Mouse (Mus musculus): ENCODE data around the gene Hoxb4. TPM values are rescaled to one million over a fixed set of nuclear protein-coding genes. Genes with fewer than 3 reads are reported as not detected.

Gene Hoxb4
- polyA plus RNA-seq, 1 experiment from 2014 or later: 0.70 TPM

DNA sequence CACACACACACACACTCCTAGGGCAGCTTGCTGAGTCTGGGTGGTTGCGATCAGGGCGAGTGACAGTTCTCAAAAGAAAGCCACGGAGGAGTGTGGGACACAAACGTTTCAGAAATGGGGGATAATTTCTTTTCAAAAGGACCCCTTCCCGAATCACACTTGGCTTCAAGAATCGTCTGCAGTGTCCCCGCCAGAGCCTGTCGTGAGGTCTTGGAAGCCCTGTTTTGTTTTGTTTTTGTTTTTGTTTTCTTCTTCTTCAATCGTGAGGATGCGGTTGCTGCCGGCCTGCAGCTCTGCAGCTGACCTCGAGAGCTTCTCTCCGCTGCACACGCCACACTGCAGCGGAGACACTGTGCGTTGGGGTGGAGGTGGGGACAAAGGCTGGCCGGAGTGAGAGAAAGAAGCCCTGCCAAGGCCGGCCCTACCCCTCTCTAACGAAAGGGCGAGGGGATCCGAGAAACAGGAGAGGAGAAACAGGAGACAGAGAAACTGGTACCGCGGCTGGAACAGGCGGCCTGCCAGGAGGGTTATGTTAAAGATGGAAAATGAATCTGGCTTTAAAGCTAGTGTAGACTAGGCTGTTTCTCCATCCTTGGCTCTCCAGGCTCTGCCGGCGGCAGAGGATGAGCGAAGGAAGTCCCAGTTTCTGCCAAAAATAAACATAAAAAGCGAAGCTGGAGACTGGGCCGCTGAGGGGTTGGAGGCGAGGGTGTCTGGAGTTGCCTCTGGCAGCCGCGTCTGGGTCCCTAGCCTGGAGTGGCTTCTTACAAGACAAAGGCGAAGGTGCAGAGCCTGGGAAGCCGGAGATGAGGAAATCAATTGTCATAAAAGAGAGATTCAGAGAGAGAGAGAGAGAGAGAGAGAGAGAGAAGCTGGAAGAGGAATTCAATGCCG is 40.7 kb upstream of the Hoxb4 start:
- no peak for ATAC-seq (ENCODE audit: low read depth)
- no peaks in the 10 kb centered on the region for H3K36me3 ChIP-seq (ENCODE audit: control insufficient read depth, insufficient read depth, low read length)
- H3K27ac ChIP-seq (replicated peaks; ENCODE audit: low read depth, low read length): no peak overlapping the region
- no peaks in the 10 kb centered on the region for H3K4me1 ChIP-seq (ENCODE audit: control insufficient read depth, insufficient read depth, low read length)
- no peak overlapping the region for H3K4me2 ChIP-seq (ENCODE audit: low read depth, low read length)
- WGBS: 1% methylated on average over 35 of the region's 35 CpGs
- peaks cover 99% of the 10 kb centered on the region for H3K27me3 ChIP-seq (replicated peaks; ENCODE audit: control insufficient read depth, insufficient read depth, low read length)
- H3K9me3 ChIP-seq (ENCODE audit: control insufficient read depth, low read length): no peaks in the 10 kb centered on the region
- H3K9ac ChIP-seq (ENCODE audit: low read depth, low read length): no peak overlapping the region
- no peak overlapping the region for H3K4me3 ChIP-seq (ENCODE audit: low read depth, low read length)
- DNase-seq (ENCODE audit: low spot score): no peak

DNA sequence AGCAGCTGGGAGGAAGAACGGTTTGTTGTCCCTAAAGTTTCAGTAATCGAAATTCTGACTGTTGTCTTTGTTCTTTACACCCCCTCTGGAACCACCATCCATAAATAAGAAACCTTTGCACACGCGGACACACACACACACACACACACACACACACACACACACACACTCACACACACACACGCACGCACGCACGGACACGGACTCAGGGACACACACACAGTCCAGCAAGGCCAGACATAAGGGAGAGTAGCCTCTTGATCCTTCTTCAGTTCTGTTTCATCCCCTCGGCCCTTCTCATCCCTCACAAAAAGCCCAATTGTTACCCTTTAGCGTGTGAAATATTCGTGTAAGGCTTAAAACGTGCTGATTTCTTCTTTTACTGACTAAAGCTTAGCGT is 39.7 kb upstream of the Hoxb4 start:
- Histone ChIP-seq H3K4me3 (ENCODE audit: low read depth, low read length) (no peak overlapping the region), H3K9ac (ENCODE audit: low read depth, low read length) (no peak overlapping the region), H3K36me3 (ENCODE audit: control insufficient read depth, insufficient read depth, low read length) (no peaks in the 10 kb centered on the region), H3K4me2 (ENCODE audit: low read depth, low read length) (no peak overlapping the region), H3K27me3 (replicated peaks; ENCODE audit: control insufficient read depth, insufficient read depth, low read length) (peaks cover 99% of the 10 kb centered on the region), H3K27ac (replicated peaks; ENCODE audit: low read depth, low read length) (no peak overlapping the region), H3K9me3 (ENCODE audit: control insufficient read depth, low read length) (no peaks in the 10 kb centered on the region), H3K4me1 (ENCODE audit: control insufficient read depth, insufficient read depth, low read length) (no peaks in the 10 kb centered on the region)
- no peak for DNase-seq (ENCODE audit: low spot score)
- WGBS: 17% methylated on average over 14 of the region's 14 CpGs
- ATAC-seq (ENCODE audit: low read depth): no peak

- ATAC-seq (ENCODE audit: low read depth): no peak; the same call in 1 of the 2 replicates
- peaks cover 99% of the 10 kb centered on the region for H3K27me3 ChIP-seq (replicated peaks; ENCODE audit: control insufficient read depth, insufficient read depth, low read length)
- under 1% methylated on average over 9 of the region's 9 CpGs for WGBS
These were observed 39.3 kb upstream of the Hoxb4 start for GRCm38 (mm10) chr11:96278773-96279172.

DNA sequence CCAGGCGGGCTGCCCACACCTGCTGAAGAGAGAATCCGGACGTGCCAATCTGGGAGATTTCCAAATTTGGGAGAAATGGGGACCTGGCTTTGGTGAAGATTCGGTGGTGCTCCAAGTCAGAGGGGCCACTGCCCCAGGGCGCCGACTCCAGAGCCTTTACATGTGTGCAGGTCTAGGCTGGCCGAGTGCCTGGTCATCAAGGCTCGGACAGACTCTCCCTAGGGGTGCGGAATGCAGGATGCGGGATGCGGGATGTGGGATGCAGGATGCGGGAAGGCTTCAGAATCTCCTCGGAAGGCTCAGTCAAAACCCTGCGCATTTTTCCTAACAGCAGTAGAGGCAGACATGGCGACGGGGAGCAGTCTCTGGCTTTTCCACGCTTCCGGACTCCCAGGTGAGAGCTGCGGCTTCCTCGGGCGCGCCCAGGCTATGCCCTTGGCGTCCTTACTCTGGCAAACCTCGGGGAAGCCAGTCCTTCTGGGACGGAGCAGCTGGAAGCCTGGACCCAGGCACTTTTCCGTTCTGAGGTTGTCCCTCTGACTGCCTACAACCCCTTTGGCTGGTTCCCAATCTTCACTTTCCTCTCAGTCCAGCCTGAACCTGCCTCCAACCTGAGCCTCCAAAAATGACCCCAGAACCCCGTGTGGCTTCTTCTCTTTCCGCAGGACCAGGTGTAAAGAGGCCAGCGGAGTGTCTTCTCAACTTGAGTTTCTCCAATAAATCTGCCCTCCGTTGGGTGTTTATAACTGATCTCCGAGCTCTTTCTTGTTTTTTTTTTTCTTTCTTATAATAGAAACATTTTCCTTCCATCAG is 38.4 kb upstream of the Hoxb4 start:
- Histone ChIP-seq H3K27me3 (replicated peaks; ENCODE audit: control insufficient read depth, insufficient read depth, low read length) (peaks cover 99% of the 10 kb centered on the region), H3K4me3 (ENCODE audit: low read depth, low read length) (no peak overlapping the region), H3K9me3 (ENCODE audit: control insufficient read depth, low read length) (no peaks in the 10 kb centered on the region), H3K9ac (ENCODE audit: low read depth, low read length) (no peak overlapping the region), H3K36me3 (ENCODE audit: control insufficient read depth, insufficient read depth, low read length) (no peaks in the 10 kb centered on the region), H3K4me2 (ENCODE audit: low read depth, low read length) (no peak overlapping the region), H3K27ac (replicated peaks; ENCODE audit: low read depth, low read length) (no peak overlapping the region), H3K4me1 (ENCODE audit: control insufficient read depth, insufficient read depth, low read length) (peaks cover 3% of the 10 kb centered on the region; the same call in 1 of the 2 replicates)
- no peak for ATAC-seq (ENCODE audit: low read depth)
- DNase-seq (ENCODE audit: low spot score): no peak
- WGBS: 3% methylated on average over 31 of the region's 31 CpGs

More at GRCm38 (mm10) chr11:96278773-96279172, 39.3 kb upstream of the Hoxb4 start:
- no peaks in the 10 kb centered on the region for H3K9me3 ChIP-seq (ENCODE audit: control insufficient read depth, low read length)
- no peaks in the 10 kb centered on the region for H3K4me1 ChIP-seq (ENCODE audit: control insufficient read depth, insufficient read depth, low read length)
- no peak overlapping the region for H3K9ac ChIP-seq (ENCODE audit: low read depth, low read length)
- peak; percentile 87 for DNase-seq (ENCODE audit: low spot score)
- H3K4me2 ChIP-seq (ENCODE audit: low read depth, low read length): no peak overlapping the region
- H3K36me3 ChIP-seq (ENCODE audit: control insufficient read depth, insufficient read depth, low read length): no peaks in the 10 kb centered on the region
- H3K27ac ChIP-seq (replicated peaks; ENCODE audit: low read depth, low read length): no peak overlapping the region
- no peak overlapping the region for H3K4me3 ChIP-seq (ENCODE audit: low read depth, low read length)

DNA sequence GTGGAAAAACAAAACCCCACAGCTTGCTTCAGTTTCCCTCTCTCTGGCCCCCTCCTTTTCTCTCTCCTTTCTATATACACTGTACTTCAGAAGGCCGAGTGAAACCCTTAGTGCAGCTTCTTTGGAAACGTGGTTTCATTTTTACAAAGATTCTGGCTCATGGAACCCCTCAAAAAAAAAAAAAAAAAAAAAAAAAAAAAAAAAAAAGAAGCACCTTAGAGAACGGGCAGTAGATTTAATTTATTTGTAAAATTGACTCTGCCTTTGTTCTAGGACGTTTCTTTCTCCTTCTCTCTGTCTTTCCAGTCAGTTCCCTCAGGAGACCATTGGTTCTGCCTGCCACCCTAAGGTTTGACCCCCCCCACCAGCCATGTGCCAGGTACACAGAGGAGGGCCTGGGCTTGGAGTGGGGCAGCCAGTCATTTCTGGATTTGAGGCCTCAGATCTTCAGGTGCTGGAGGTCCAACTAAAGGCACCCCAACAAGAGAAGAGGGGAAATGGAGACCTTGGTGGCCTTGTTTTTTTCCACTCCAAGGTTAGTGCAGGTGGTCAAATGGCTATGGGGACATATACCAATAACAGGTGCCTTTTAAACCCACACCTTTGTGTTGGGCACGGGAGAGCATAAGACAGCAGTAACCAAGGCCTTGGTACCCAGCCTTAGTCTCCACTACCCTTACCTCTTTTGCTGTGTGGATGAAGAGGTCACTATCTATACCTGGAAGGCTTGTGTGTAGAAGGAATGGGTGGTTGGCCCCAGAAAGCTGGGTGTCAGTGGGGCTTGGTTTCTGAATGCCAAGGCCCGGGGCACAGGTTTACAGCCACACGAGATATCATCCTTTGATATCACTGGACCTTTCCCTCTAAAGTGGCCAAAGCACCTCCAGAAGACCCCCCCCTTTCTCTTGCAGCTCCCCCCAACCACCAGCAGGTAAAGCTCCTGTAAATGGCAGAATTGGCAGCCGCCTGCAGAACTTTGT is 37.4 kb upstream of the Hoxb4 start:
- H3K27ac ChIP-seq (replicated peaks; ENCODE audit: low read depth, low read length): no peak overlapping the region
- no peaks in the 10 kb centered on the region for H3K36me3 ChIP-seq (ENCODE audit: control insufficient read depth, insufficient read depth, low read length)
- H3K9ac ChIP-seq (ENCODE audit: low read depth, low read length): no peak overlapping the region
- peaks cover 98% of the 10 kb centered on the region for H3K27me3 ChIP-seq (replicated peaks; ENCODE audit: control insufficient read depth, insufficient read depth, low read length)
- WGBS: 18% methylated on average over 8 of the region's 8 CpGs
- no peaks in the 10 kb centered on the region for H3K9me3 ChIP-seq (ENCODE audit: control insufficient read depth, low read length)
- peaks cover 4% of the 10 kb centered on the region; the same call in 1 of the 2 replicates for H3K4me1 ChIP-seq (ENCODE audit: control insufficient read depth, insufficient read depth, low read length)
- ATAC-seq (ENCODE audit: low read depth) (no peak), DNase-seq (ENCODE audit: low spot score) (no peak)
- H3K4me2 ChIP-seq (ENCODE audit: low read depth, low read length): no peak overlapping the region
- H3K4me3 ChIP-seq (ENCODE audit: low read depth, low read length): no peak overlapping the region

GRCm38 (mm10) chr11:96281396-96281795 is 36.7 kb upstream of the Hoxb4 start:
- Histone ChIP-seq H3K4me1 (ENCODE audit: control insufficient read depth, insufficient read depth, low read length) (peaks cover 4% of the 10 kb centered on the region; the same call in 1 of the 2 replicates), H3K36me3 (ENCODE audit: control insufficient read depth, insufficient read depth, low read length) (no peaks in the 10 kb centered on the region), H3K9me3 (ENCODE audit: control insufficient read depth, low read length) (no peaks in the 10 kb centered on the region), H3K9ac (ENCODE audit: low read depth, low read length) (no peak overlapping the region), H3K27me3 (replicated peaks; ENCODE audit: control insufficient read depth, insufficient read depth, low read length) (peaks cover 98% of the 10 kb centered on the region), H3K4me3 (ENCODE audit: low read depth, low read length) (no peak overlapping the region), H3K4me2 (ENCODE audit: low read depth, low read length) (no peak overlapping the region), H3K27ac (replicated peaks; ENCODE audit: low read depth, low read length) (no peak overlapping the region)
- whole genome bisulfite sequencing: 5% methylated on average over 18 of the region's 18 CpGs
- DNase-seq (ENCODE audit: low spot score): no peak
- ATAC-seq (ENCODE audit: low read depth): no peak

- peaks cover 4% of the 10 kb centered on the region; the same call in 1 of the 2 replicates for H3K4me1 ChIP-seq (ENCODE audit: control insufficient read depth, insufficient read depth, low read length)
- no peak within 1 kb of the TSS for H3K4me3 ChIP-seq (ENCODE audit: low read depth, low read length)
- H3K9ac ChIP-seq (ENCODE audit: low read depth, low read length): no peak within 1 kb of the TSS
- no peaks in the 10 kb centered on the region for H3K9me3 ChIP-seq (ENCODE audit: control insufficient read depth, low read length)
- no peak for DNase-seq (ENCODE audit: low spot score)
- no peak for ATAC-seq (ENCODE audit: low read depth)
- H3K27me3 ChIP-seq (replicated peaks; ENCODE audit: control insufficient read depth, insufficient read depth, low read length): peaks cover 98% of the 10 kb centered on the region
- H3K36me3 ChIP-seq (ENCODE audit: control insufficient read depth, insufficient read depth, low read length): no peaks in the 10 kb centered on the region
- 1% methylated on average over 27 of the region's 27 CpGs for WGBS
- no peak within 1 kb of the TSS for H3K27ac ChIP-seq (replicated peaks; ENCODE audit: low read depth, low read length)
- no peak within 1 kb of the TSS for H3K4me2 ChIP-seq (ENCODE audit: low read depth, low read length)
These were observed 36.1 kb upstream of the Hoxb4 start, which contains the start of gene Hoxb8 for GRCm38 (mm10) chr11:96281855-96282570. Gene Hoxb8 (plus strand): TSS chr11:96281905.
